7 mouse cellular contexts compared by ENCODE assay signal in genomic region chr12:102391982-102392381, GRCm38 (mm10). TPM values are rescaled to one million over a fixed set of nuclear protein-coding genes. Genes with fewer than 3 reads are reported as not detected.
DNase-seq lines count a peak whose midpoint lies in the region; ATAC-seq and TF ChIP-seq lines count a peak whose summit lies in the region.

No protein-coding gene starts in this region.

- no peak for ATAC-seq in kidney, postnatal 0 days (replicated peaks; ENCODE audit: low FRiP score, low read depth)
- no peak for ATAC-seq in kidney, embryonic 16.5 days (ENCODE audit: low FRiP score, low TSS enrichment)
- peak; percentile 26 for ATAC-seq in Patski

- TF ChIP-seq CTCF in kidney, postnatal 0 days (IDR thresholded peaks at IDR 0.05; ENCODE audit: low read depth): peak; percentile 74
- TF ChIP-seq CTCF in E14TG2a.4 (conservative IDR thresholded peaks at IDR 0.05; ENCODE audit: low read length): peak; percentile 95
- no peak for TF ChIP-seq CTCF in Patski (IDR thresholded peaks at IDR 0.05)
- peak; percentile 61; the same call in 1 of the 2 replicates for TF ChIP-seq CTCF in spleen, adult 2 months (IDR thresholded peaks at IDR 0.05; ENCODE audit: extremely low read depth, insufficient read depth, insufficient read length, insufficient replicate concordance)

- CTCF ChIA-PET in Patski (lab: Charles Lee): interaction anchor here (1.0 to 7.6 kb wide), 12 partner anchors 13 to 75 kb away, joined by 3 to 78 read pairs (median 5); partner anchors contain the start of gene Lgmn

- no peak overlapping the region for H3K4me2 ChIP-seq in kidney, postnatal 0 days (ENCODE audit: low read length)
- no peak overlapping the region for H3K4me2 ChIP-seq in kidney, embryonic 16.5 days (replicated peaks; ENCODE audit: low read depth, low read length)

- H3K4me3 ChIP-seq in kidney, postnatal 0 days (replicated peaks; ENCODE audit: low read depth, low read length): no peak overlapping the region
- no peak overlapping the region for H3K4me3 ChIP-seq in kidney, embryonic 16.5 days (ENCODE audit: low read length)
- H3K4me3 ChIP-seq in E14TG2a.4 (replicated peaks; ENCODE audit: low read length): no peak overlapping the region
- H3K4me3 ChIP-seq in spleen, adult 2 months (ENCODE audit: extremely low read depth, insufficient read depth, insufficient read length): no peak overlapping the region

- no peaks in the 10 kb centered on the region for H3K27me3 ChIP-seq in kidney, postnatal 0 days (ENCODE audit: insufficient read depth, low read length)
- H3K27me3 ChIP-seq in kidney, embryonic 16.5 days (ENCODE audit: insufficient read depth, low read length): no peaks in the 10 kb centered on the region
- H3K27me3 ChIP-seq in E14TG2a.4 (ENCODE audit: insufficient read depth, low read length): peaks cover 25% of the 10 kb centered on the region
- H3K27me3 ChIP-seq in Patski: no peaks in the 10 kb centered on the region
- no peaks in the 10 kb centered on the region for H3K27me3 ChIP-seq in spleen, adult 2 months (ENCODE audit: control insufficient read depth, insufficient read depth, low read length)

- H3K4me1 ChIP-seq in kidney, postnatal 0 days (replicated peaks; ENCODE audit: insufficient read depth, low read length): no peaks in the 10 kb centered on the region
- no peaks in the 10 kb centered on the region for H3K4me1 ChIP-seq in kidney, embryonic 16.5 days (ENCODE audit: insufficient read depth, low read length)
- H3K4me1 ChIP-seq in E14TG2a.4 (replicated peaks; ENCODE audit: low read depth, low read length): peaks cover 13% of the 10 kb centered on the region
- no peaks in the 10 kb centered on the region for H3K4me1 ChIP-seq in spleen, adult 2 months (ENCODE audit: control insufficient read depth, insufficient read depth, insufficient read length)

- no peak overlapping the region for H3K9ac ChIP-seq in kidney, postnatal 0 days (ENCODE audit: low read depth, low read length)
- H3K9ac ChIP-seq in kidney, embryonic 16.5 days (replicated peaks; ENCODE audit: low read length): no peak overlapping the region

- no peak overlapping the region for H3K27ac ChIP-seq in kidney, postnatal 0 days
- H3K27ac ChIP-seq in kidney, embryonic 16.5 days (ENCODE audit: low read length): no peak overlapping the region
- H3K27ac ChIP-seq in spleen, adult 2 months (ENCODE audit: insufficient read depth, low read length): no peak overlapping the region

- in situ Hi-C loops in Patski (cut with MboI; ENCODE audit: low pct_unique_long_range_greater_than_20kb): no loop called here

- no peaks in the 10 kb centered on the region for H3K9me3 ChIP-seq in kidney, postnatal 0 days (replicated peaks; ENCODE audit: low read length)
- H3K9me3 ChIP-seq in kidney, embryonic 16.5 days (ENCODE audit: low read length): no peaks in the 10 kb centered on the region
- peaks cover 19% of the 10 kb centered on the region for H3K9me3 ChIP-seq in E14TG2a.4 (ENCODE audit: low read length)

- no peak for TF ChIP-seq POLR2A in spleen, adult 2 months (IDR thresholded peaks at IDR 0.05; ENCODE audit: low read depth, low read length)

- POLR2A ChIA-PET in Patski (lab: Charles Lee): interaction anchor here (1.4 to 1.8 kb wide), 2 partner anchors 47 to 68 kb away, joined by 4 to 10 read pairs; partner anchors contain the start of gene Lgmn

- H3K36me3 ChIP-seq in kidney, postnatal 0 days (ENCODE audit: insufficient read depth, low read length): peaks cover 11% of the 10 kb centered on the region; the same call in 1 of the 2 replicates
- peaks cover 31% of the 10 kb centered on the region for H3K36me3 ChIP-seq in kidney, embryonic 16.5 days (ENCODE audit: insufficient read depth, low read length)
- H3K36me3 ChIP-seq in E14TG2a.4 (ENCODE audit: insufficient read depth, low read length): peaks cover 38% of the 10 kb centered on the region
- peaks cover 50% of the 10 kb centered on the region for H3K36me3 ChIP-seq in spleen, adult 2 months (ENCODE audit: control insufficient read depth, insufficient read depth, low read length)

- WGBS in kidney, postnatal 0 days: 75% methylated on average over 4 of the region's 4 CpGs
- WGBS in kidney, embryonic 16.5 days: 74% methylated on average over 4 of the region's 4 CpGs
- WGBS in spleen, adult 2 months: 79% methylated on average over 4 of the region's 4 CpGs

- DNase-seq in kidney, postnatal 0 days (ENCODE audit: low spot score): peak; percentile 31
- DNase-seq in Patski (ENCODE audit: low read depth, low spot score): no peak
- DNase-seq in kidney, postnatal 10 days: peak; percentile 62
- peak; percentile 29 to 38 for DNase-seq in spleen, adult 2 months (ENCODE audit: low read depth in 1 of 2, low spot score in 2 of 2)
- DNase-seq in urinary bladder, adult 18-20 months (ENCODE audit: low spot score in 2 of 2): no peak

RNA-seq across cellular contexts. Expression of gene Lgmn, which starts 47.6 kb away (rescaled TPM):
- polyA plus RNA-seq in kidney, postnatal 0 days (2015; fragmentation: Nextera tagmentation; extraction: Ambion mirVana): 286 and 302 TPM in 2 replicates
- polyA plus RNA-seq in kidney, embryonic 16.5 days (2015; fragmentation: Nextera tagmentation; extraction: Ambion mirVana): 153 and 175 TPM in 2 replicates
- polyA plus RNA-seq in Patski (2021): 436 TPM
- 111 and 132 TPM in 2 replicates for polyA plus RNA-seq in spleen, adult 2 months (2012; rRNA removed)

Comparison
In these comparisons a context has a peak if more than half of its experiments do, and no peak if none do; other contexts are left out.
1. DNase-seq: peak in kidney, postnatal 0 days (single experiment), kidney, postnatal 10 days (single experiment) and spleen, adult 2 months (2 of 2); none in Patski (single experiment) and urinary bladder, adult 18-20 months (0 of 2).